Mouse (Mus musculus) right cerebral cortex, postnatal 4 days (tissue): Measurements from ENCODE around the gene E030025P04Rik.

Experiments
- DNase-seq: peaks from one replicate; pipeline ENCODE4 v3.0.0-alpha.2; 2022

E030025P04Rik gene

GRCm38 (mm10) chr11:109091821-109092220, 52.3 kb downstream of the E030025P04Rik start:
- DNase-seq = no peak
